Mouse (Mus musculus) cerebellum, adult 9-10 months (tissue): ENCODE results near the gene Sgca.

ENCODE experiments used
- DNase-seq: peaks from one replicate; pipeline ENCODE4 v3.0.0; 2022

Gene Sgca

GRCm38 (mm10) chr11:95001584-95002347, 25.6 kb upstream of the Sgca start:
- DNase-seq: no peak

- DNase-seq: peak; percentile 96
Measured at GRCm38 (mm10) chr11:95001058-95001457, 24.9 kb upstream of the Sgca start.

- DNase-seq: no peak
Measured at GRCm38 (mm10) chr11:95000548-95000947, 24.4 kb upstream of the Sgca start.

GRCm38 (mm10) chr11:95000128-95000527, 24.0 kb upstream of the Sgca start:
- DNase-seq: no peak

- no peak for DNase-seq
Measured at GRCm38 (mm10) chr11:94998041-94998531, 22.0 kb upstream of the Sgca start.

- DNase-seq: no peak
Measured at GRCm38 (mm10) chr11:94997596-94997995, 21.5 kb upstream of the Sgca start.

GRCm38 (mm10) chr11:94996984-94997383, 20.9 kb upstream of the Sgca start:
- no peak for DNase-seq

GRCm38 (mm10) chr11:94996101-94996500, 20.0 kb upstream of the Sgca start:
- no peak for DNase-seq

GRCm38 (mm10) chr11:94994947-94995772, 19.0 kb upstream of the Sgca start:
- no peak for DNase-seq

GRCm38 (mm10) chr11:94994208-94994814, 18.2 kb upstream of the Sgca start:
- DNase-seq: peak; percentile 74

- DNase-seq: no peak
Measured at GRCm38 (mm10) chr11:94992754-94993606, 16.9 kb upstream of the Sgca start.

- DNase-seq: no peak
Measured at GRCm38 (mm10) chr11:94992480-94992753, 16.3 kb upstream of the Sgca start.

GRCm38 (mm10) chr11:94991641-94992479, 15.7 kb upstream of the Sgca start:
- no peak for DNase-seq

GRCm38 (mm10) chr11:94990749-94991577, 14.8 kb upstream of the Sgca start, which contains the start of gene Ppp1r9b:
Gene Ppp1r9b, plus strand, starts transcription at chr11:94991035.
- peak; percentile 91 for DNase-seq

- DNase-seq: no peak
Measured at GRCm38 (mm10) chr11:94990102-94990748, 14.1 kb upstream of the Sgca start.

GRCm38 (mm10) chr11:94989562-94990017, 13.5 kb upstream of the Sgca start:
- peak; percentile 92 for DNase-seq

- DNase-seq: no peak
Measured at GRCm38 (mm10) chr11:94988780-94989561, 12.8 kb upstream of the Sgca start.

GRCm38 (mm10) chr11:94987851-94988250, 11.7 kb upstream of the Sgca start:
- no peak for DNase-seq

- DNase-seq: no peak
Measured at GRCm38 (mm10) chr11:94987341-94987740, 11.2 kb upstream of the Sgca start.
